In genomic region chr4:119067204-119067603, GRCm38 (mm10) we compare ENCODE assay signal across 23 mouse cellular contexts. TPM values are rescaled to one million over a fixed set of nuclear protein-coding genes. Genes with fewer than 3 reads are reported as not detected.
DNase-seq lines count a peak whose midpoint lies in the region; ATAC-seq and TF ChIP-seq lines count a peak whose summit lies in the region.
"Had no signal": no experiment of that assay in that cellular context is flagged by ENCODE, and none has a peak within 500 bp of the region (broad histone marks: within the 10 kb centered on the region; RNA-seq: fewer than 3 reads in every experiment).

No protein-coding gene starts in this region.

- no peak for TF ChIP-seq CTCF in embryonic fibroblast, embryonic 13.5 days (IDR thresholded peaks at IDR 0.05; ENCODE audit: borderline replicate concordance, insufficient read depth, low read length)

- no peaks in the 10 kb centered on the region for H3K79me2 ChIP-seq in myocyte (ENCODE audit: control insufficient read depth, insufficient read depth)

- 75% methylated on average over 2 of the region's 2 CpGs for WGBS in hindbrain, embryonic 11.5 days

- no peak overlapping the region for H3K9ac ChIP-seq in hindbrain, embryonic 11.5 days (ENCODE audit: low read depth, low read length)
- H3K9ac ChIP-seq: hindbrain, embryonic 14.5 days; midbrain, embryonic 12.5 days had no signal

- H3K36me3 ChIP-seq in myocyte (ENCODE audit: control insufficient read depth, insufficient read depth) = no peaks in the 10 kb centered on the region
- H3K36me3 ChIP-seq in hindbrain, embryonic 11.5 days (ENCODE audit: control insufficient read depth, insufficient read depth, low read length) = no peaks in the 10 kb centered on the region
- H3K36me3 ChIP-seq: midbrain, embryonic 12.5 days had no signal

- no peaks in the 10 kb centered on the region for H3K9me3 ChIP-seq in hindbrain, embryonic 11.5 days (ENCODE audit: control insufficient read depth, low read length)
- H3K9me3 ChIP-seq: midbrain, embryonic 12.5 days had no signal

- H3K4me2 ChIP-seq in myocyte (ENCODE audit: low read depth) = peak overlapping the region; percentile 44
- H3K4me2 ChIP-seq in hindbrain, embryonic 11.5 days (replicated peaks; ENCODE audit: low read depth, low read length) = no peak overlapping the region
- H3K4me2 ChIP-seq: hindbrain, embryonic 14.5 days; midbrain, embryonic 12.5 days had no signal

- H3K27ac ChIP-seq in embryonic fibroblast, embryonic 13.5 days (ENCODE audit: insufficient read depth, low read length) = peak overlapping the region; percentile 46
- no peak overlapping the region for H3K27ac ChIP-seq in hindbrain, embryonic 11.5 days (ENCODE audit: low read depth, low read length)
- H3K27ac ChIP-seq: hindbrain, embryonic 14.5 days; kidney, postnatal 0 days; midbrain, embryonic 12.5 days had no signal

- H3ac ChIP-seq in myocyte (ENCODE audit: control insufficient read depth, insufficient read length) = no peak overlapping the region

- no peak overlapping the region for H3K4me3 ChIP-seq in embryonic fibroblast, embryonic 13.5 days (ENCODE audit: insufficient read depth, low read length)
- H3K4me3 ChIP-seq in myocyte = no peak overlapping the region
- H3K4me3 ChIP-seq in hindbrain, embryonic 11.5 days (ENCODE audit: low read depth, low read length) = no peak overlapping the region
- H3K4me3 ChIP-seq: erythroblast, embryonic 14.5 days; midbrain, embryonic 12.5 days had no signal

- no peak for ATAC-seq in hindbrain, embryonic 11.5 days (ENCODE audit: low FRiP score)
- ATAC-seq: forebrain, embryonic 16.5 days; inflammation-experienced regulatory T-cells, adult 6 months; lung, postnatal 0 days had no signal

- no peak for TF ChIP-seq POLR2A in embryonic fibroblast, embryonic 13.5 days (IDR thresholded peaks at IDR 0.05; ENCODE audit: low read depth, low read length)
- no peak for TF ChIP-seq POLR2A in myocyte (IDR thresholded peaks at IDR 0.05; ENCODE audit: insufficient read length, low read depth)

- H3K4me1 ChIP-seq in embryonic fibroblast, embryonic 13.5 days (ENCODE audit: control insufficient read depth, insufficient read depth, low read length) = no peaks in the 10 kb centered on the region
- peaks cover 9% of the 10 kb centered on the region for H3K4me1 ChIP-seq in hindbrain, embryonic 11.5 days (replicated peaks; ENCODE audit: control insufficient read depth, insufficient read depth, low read length)

- no peaks in the 10 kb centered on the region for H3K27me3 ChIP-seq in myocyte (ENCODE audit: control insufficient read depth, insufficient read depth, insufficient read length)
- H3K27me3 ChIP-seq in hindbrain, embryonic 11.5 days (ENCODE audit: control insufficient read depth, insufficient read depth, low read length) = no peaks in the 10 kb centered on the region

- peak; percentile 25 to 41 for DNase-seq in urinary bladder, postnatal 36 days (ENCODE audit: low spot score in 2 of 2)
- DNase-seq in urinary bladder, adult 2 months (ENCODE audit: low spot score) = no peak
- no peak for DNase-seq in hindbrain, embryonic 11.5 days (ENCODE audit: low spot score)
- no peak for DNase-seq in right cerebral cortex, postnatal 4 days
- DNase-seq in ovary, postnatal 10 days (ENCODE audit: low spot score) = no peak
- DNase-seq: adrenal gland, postnatal 36 days; cerebellum, adult 9-11 months; gastrocnemius, postnatal 14 days; heart, adult 18-20 months; kidney, adult 18-20 months; layer of hippocampus, adult 9-11 months; right cerebral cortex, postnatal 25 days; thymus, adult 2 months; thymus, postnatal 4 days had no signal

TF ChIP-seq in myocyte, 11 proteins besides CTCF, POLR2A, EP300 and RAD21:
- TF ChIP-seq POLR2AphosphoS2 (IDR thresholded peaks at IDR 0.05; ENCODE audit: insufficient read length, low read depth) = no peak
- no peak for TF ChIP-seq USF1 (IDR thresholded peaks at IDR 0.05; ENCODE audit: low read depth)
TF ChIP-seq in myocyte: peak in this region for 0.

RNA-seq across cellular contexts. Expression of gene Slc2a1, which starts 41.3 kb away (rescaled TPM):
- polyA plus RNA-seq in urinary bladder, adult 2 months (2012; rRNA removed) = 36.2 and 38.7 TPM in 2 replicates
- 92.4 and 124 TPM in 2 replicates for polyA plus RNA-seq in embryonic fibroblast, embryonic 13.5 days (2011; ENCODE audit: insufficient read length, low read depth, missing spikeins)
- 55.8 TPM for polyA plus RNA-seq in myocyte (2012; fragmentation: generic; extraction: Trizol)
- 134 and 137 TPM in 2 replicates for polyA plus RNA-seq in hindbrain, embryonic 11.5 days (2014; fragmentation: Nextera tagmentation; extraction: Ambion mirVana)

Comparison
In these comparisons a context has a peak if more than half of its experiments do, and no peak if none do; other contexts are left out.
1. DNase-seq: peak in urinary bladder, postnatal 36 days (2 of 2); none in urinary bladder, adult 2 months (single experiment), hindbrain, embryonic 11.5 days (single experiment), right cerebral cortex, postnatal 4 days (single experiment) and ovary, postnatal 10 days (single experiment).